Mouse (Mus musculus): Measurements from ENCODE around the gene Psmd9. TPM values are rescaled to one million over a fixed set of nuclear protein-coding genes. Genes with fewer than 3 reads are reported as not detected.
A peak's percentile ranks its signal among the peaks of the same experiment; 100 is the strongest.

The Psmd9 gene
- polyA plus RNA-seq, 1 experiment = 30.6 TPM

DNA sequence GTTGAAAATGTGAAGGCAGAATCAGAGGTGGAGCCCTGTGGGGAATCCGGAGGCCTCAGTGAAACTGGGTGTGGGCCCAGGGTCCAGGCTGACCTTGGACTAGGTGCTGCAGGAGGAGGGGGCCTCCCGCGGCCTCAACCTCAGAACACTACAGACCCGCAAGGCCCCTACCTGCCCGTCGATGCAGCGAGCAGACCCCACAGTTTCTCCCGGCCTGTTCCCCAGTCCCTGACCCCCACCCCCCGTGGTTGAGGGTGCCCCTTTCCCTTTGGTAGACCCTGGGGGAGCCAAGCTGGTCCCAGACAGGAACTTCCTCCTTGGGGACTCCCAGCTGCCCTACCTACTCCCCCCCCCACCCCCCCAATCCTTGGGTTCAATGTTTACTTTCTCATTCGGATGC lies 2.8 kb upstream of the Psmd9 start:
- H3K79me2 ChIP-seq (ENCODE audit: control insufficient read depth, insufficient read depth) = no peaks in the 10 kb centered on the region
- H3K4me3 ChIP-seq = no peak overlapping the region
- peaks cover 13% of the 10 kb centered on the region for H3K36me3 ChIP-seq (ENCODE audit: control insufficient read depth, insufficient read depth)
- H3K27me3 ChIP-seq (ENCODE audit: control insufficient read depth, insufficient read depth, insufficient read length) = no peaks in the 10 kb centered on the region
- TF ChIP-seq CEBPB (IDR thresholded peaks at IDR 0.05; ENCODE audit: insufficient read depth, poor library complexity, severe bottlenecking) (no peak), POLR2A (IDR thresholded peaks at IDR 0.05; ENCODE audit: insufficient read length, low read depth) (no peak), TCF3 (IDR thresholded peaks at IDR 0.05; ENCODE audit: insufficient read length, low read depth) (no peak), REST (IDR thresholded peaks at IDR 0.05; ENCODE audit: insufficient read depth, insufficient read length) (no peak), MYOD1 (IDR thresholded peaks at IDR 0.05; ENCODE audit: control insufficient read depth in 1 of 3, insufficient read length in 2 of 3, low read depth in 2 of 3) (no peak), USF1 (IDR thresholded peaks at IDR 0.05; ENCODE audit: low read depth) (no peak), POLR2AphosphoS2 (IDR thresholded peaks at IDR 0.05; ENCODE audit: insufficient read length, low read depth) (no peak), SRF (IDR thresholded peaks at IDR 0.05; ENCODE audit: control insufficient read depth, insufficient read length, low read depth) (no peak), MAX (IDR thresholded peaks at IDR 0.05; ENCODE audit: low read depth) (no peak), MYOG (IDR thresholded peaks at IDR 0.05; ENCODE audit: control insufficient read depth in 1 of 3, insufficient read depth in 1 of 3, insufficient read length in 2 of 3, low read depth in 2 of 3) (no peak), E2F4 (IDR thresholded peaks at IDR 0.05; ENCODE audit: insufficient read depth) (no peak), TCF12 (IDR thresholded peaks at IDR 0.05; ENCODE audit: insufficient read depth, poor library complexity, severe bottlenecking) (no peak)
- H3ac ChIP-seq (ENCODE audit: control insufficient read depth, insufficient read length) = no peak overlapping the region
- H3K4me2 ChIP-seq (ENCODE audit: low read depth) = no peak overlapping the region

- H3K79me2 ChIP-seq (ENCODE audit: control insufficient read depth, insufficient read depth) = no peaks in the 10 kb centered on the region
- no peak overlapping the region for H3K4me3 ChIP-seq
- no peak for TF ChIP-seq SRF (IDR thresholded peaks at IDR 0.05; ENCODE audit: control insufficient read depth, insufficient read length, low read depth)
- TF ChIP-seq E2F4 (IDR thresholded peaks at IDR 0.05; ENCODE audit: insufficient read depth) = no peak
- TF ChIP-seq USF1 (IDR thresholded peaks at IDR 0.05; ENCODE audit: low read depth) = no peak
- H3K4me2 ChIP-seq (ENCODE audit: low read depth) = no peak overlapping the region
- H3K27me3 ChIP-seq (ENCODE audit: control insufficient read depth, insufficient read depth, insufficient read length) = no peaks in the 10 kb centered on the region
- no peak overlapping the region for H3ac ChIP-seq (ENCODE audit: control insufficient read depth, insufficient read length)
- H3K36me3 ChIP-seq (ENCODE audit: control insufficient read depth, insufficient read depth) = peaks cover 13% of the 10 kb centered on the region
Observed at GRCm38 (mm10) chr5:123167591-123167990, 1.6 kb upstream of the Psmd9 start.

- Histone ChIP-seq H3K4me2 (ENCODE audit: low read depth) (peak overlapping the region; percentile 48), H3K4me3 (no peak overlapping the region), H3K36me3 (ENCODE audit: control insufficient read depth, insufficient read depth) (peaks cover 3% of the 10 kb centered on the region), H3K79me2 (ENCODE audit: control insufficient read depth, insufficient read depth) (no peaks in the 10 kb centered on the region), H3K27me3 (ENCODE audit: control insufficient read depth, insufficient read depth, insufficient read length) (no peaks in the 10 kb centered on the region), H3ac (ENCODE audit: control insufficient read depth, insufficient read length) (no peak overlapping the region)
- TF ChIP-seq TCF12 (IDR thresholded peaks at IDR 0.05; ENCODE audit: insufficient read depth, poor library complexity, severe bottlenecking) (no peak), REST (IDR thresholded peaks at IDR 0.05; ENCODE audit: insufficient read depth, insufficient read length) (no peak), TCF3 (IDR thresholded peaks at IDR 0.05; ENCODE audit: insufficient read length, low read depth) (no peak), CEBPB (IDR thresholded peaks at IDR 0.05; ENCODE audit: insufficient read depth, poor library complexity, severe bottlenecking) (no peak), SRF (IDR thresholded peaks at IDR 0.05; ENCODE audit: control insufficient read depth, insufficient read length, low read depth) (no peak), MYOD1 (IDR thresholded peaks at IDR 0.05; ENCODE audit: control insufficient read depth in 1 of 3, insufficient read length in 2 of 3, low read depth in 2 of 3) (no peak), E2F4 (IDR thresholded peaks at IDR 0.05; ENCODE audit: insufficient read depth) (no peak), USF1 (IDR thresholded peaks at IDR 0.05; ENCODE audit: low read depth) (no peak), POLR2AphosphoS2 (IDR thresholded peaks at IDR 0.05; ENCODE audit: insufficient read length, low read depth) (no peak), MAX (IDR thresholded peaks at IDR 0.05; ENCODE audit: low read depth) (no peak), POLR2A (IDR thresholded peaks at IDR 0.05; ENCODE audit: insufficient read length, low read depth) (no peak), MYOG (IDR thresholded peaks at IDR 0.05; ENCODE audit: control insufficient read depth in 1 of 3, insufficient read depth in 1 of 3, insufficient read length in 2 of 3, low read depth in 2 of 3) (no peak)
Observed at GRCm38 (mm10) chr5:123170365-123170764, 1.2 kb downstream of the Psmd9 start.

DNA sequence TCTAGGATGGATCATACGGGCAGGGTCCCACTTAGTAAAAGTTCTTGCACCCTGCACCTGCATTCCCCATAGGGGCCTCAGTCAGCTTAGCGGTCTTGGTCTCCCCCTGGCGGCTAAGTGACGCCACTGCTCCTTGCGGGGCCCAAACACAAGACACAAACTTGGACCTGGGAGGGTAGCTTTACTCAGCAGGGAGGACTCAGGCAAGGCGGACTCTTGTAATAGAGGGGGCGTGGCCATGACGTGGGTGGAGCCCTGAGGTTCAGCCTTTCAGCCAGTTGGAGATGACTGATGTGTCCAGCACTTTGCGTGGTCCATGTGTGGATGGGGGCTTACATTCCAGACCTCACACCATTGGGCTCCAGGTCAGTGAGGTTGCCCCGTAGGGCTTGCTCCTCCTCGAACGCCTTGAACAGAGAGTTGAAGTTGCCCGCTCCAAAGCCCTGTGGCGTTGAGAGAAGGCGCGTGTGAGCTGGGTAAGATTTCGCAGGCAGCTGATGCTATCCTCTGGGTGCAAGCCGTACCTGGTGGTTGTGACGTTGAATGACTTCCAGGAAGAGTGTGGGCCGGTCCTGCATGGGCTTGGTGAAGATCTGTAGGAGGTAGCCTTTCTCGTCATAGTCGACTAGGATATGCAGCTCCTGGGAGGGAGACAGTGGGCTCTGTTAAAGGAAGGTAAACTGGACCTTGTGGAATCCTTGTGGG lies 2.6 kb downstream of the Psmd9 start:
- H3K79me2 ChIP-seq (ENCODE audit: control insufficient read depth, insufficient read depth) = no peaks in the 10 kb centered on the region
- TF ChIP-seq TCF3 (IDR thresholded peaks at IDR 0.05; ENCODE audit: insufficient read length, low read depth) = no peak
- no peak for TF ChIP-seq CEBPB (IDR thresholded peaks at IDR 0.05; ENCODE audit: insufficient read depth, poor library complexity, severe bottlenecking)
- no peak for TF ChIP-seq MYOD1 (IDR thresholded peaks at IDR 0.05; ENCODE audit: control insufficient read depth in 1 of 3, insufficient read length in 2 of 3, low read depth in 2 of 3)
- no peak for TF ChIP-seq POLR2AphosphoS2 (IDR thresholded peaks at IDR 0.05; ENCODE audit: insufficient read length, low read depth)
- no peak for TF ChIP-seq MYOG (IDR thresholded peaks at IDR 0.05; ENCODE audit: control insufficient read depth in 1 of 3, insufficient read depth in 1 of 3, insufficient read length in 2 of 3, low read depth in 2 of 3)
- no peak for TF ChIP-seq E2F4 (IDR thresholded peaks at IDR 0.05; ENCODE audit: insufficient read depth)
- no peak for TF ChIP-seq TCF12 (IDR thresholded peaks at IDR 0.05; ENCODE audit: insufficient read depth, poor library complexity, severe bottlenecking)
- no peak for TF ChIP-seq MAX (IDR thresholded peaks at IDR 0.05; ENCODE audit: low read depth)
- no peak for TF ChIP-seq USF1 (IDR thresholded peaks at IDR 0.05; ENCODE audit: low read depth)
- no peak for TF ChIP-seq POLR2A (IDR thresholded peaks at IDR 0.05; ENCODE audit: insufficient read length, low read depth)
- no peak for TF ChIP-seq REST (IDR thresholded peaks at IDR 0.05; ENCODE audit: insufficient read depth, insufficient read length)
- TF ChIP-seq SRF (IDR thresholded peaks at IDR 0.05; ENCODE audit: control insufficient read depth, insufficient read length, low read depth) = no peak
- H3ac ChIP-seq (ENCODE audit: control insufficient read depth, insufficient read length) = no peak overlapping the region
- H3K27me3 ChIP-seq (ENCODE audit: control insufficient read depth, insufficient read depth, insufficient read length) = no peaks in the 10 kb centered on the region
- no peak overlapping the region for H3K4me3 ChIP-seq
- H3K36me3 ChIP-seq (ENCODE audit: control insufficient read depth, insufficient read depth) = no peaks in the 10 kb centered on the region
- H3K4me2 ChIP-seq (ENCODE audit: low read depth) = peak overlapping the region; percentile 13
